Mouse (Mus musculus) intestine, postnatal 0 days (tissue): ENCODE data around the gene Brca1. TPM values are rescaled to one million over a fixed set of nuclear protein-coding genes. Genes with fewer than 3 reads are reported as not detected.

ENCODE experiments used
- ATAC-seq: fragments of 200-750 bp; cut with Nextera tagmentation; 2 replicates; pipeline ENCODE4 v1.8.0; 2017; ENCODE audit warnings: mild to moderate bottlenecking, moderate TSS enrichment, moderate library complexity
- H3K27ac ChIP-seq: fragments of 300-500 bp; sonication (generic); 2 replicates; pipeline ENCODE4 v1.5.1; 2014; ENCODE audit warnings: mild to moderate bottlenecking, low read depth, low read length, moderate library complexity
- H3K27me3 ChIP-seq: fragments of 300-500 bp; sonication (generic); replicated peaks from 2 replicates; pipeline ENCODE4 v1.6.1; 2014; ENCODE audit warnings: low read length, mixed read lengths; ENCODE audit not compliant: control insufficient read depth, insufficient read depth
- H3K36me3 ChIP-seq: fragments of 300-500 bp; sonication (generic); 2 replicates; pipeline ENCODE4 v1.6.1; 2014; ENCODE audit warnings: mild to moderate bottlenecking, moderate library complexity; ENCODE audit not compliant: control insufficient read depth, insufficient read depth
- H3K4me1 ChIP-seq: fragments of 300-500 bp; sonication (generic); replicated peaks from 2 replicates; pipeline ENCODE4 v1.6.1; 2014; ENCODE audit warnings: antibody characterized with exemption, low read length, mixed read lengths; ENCODE audit not compliant: control insufficient read depth, insufficient read depth
- H3K4me2 ChIP-seq: fragments of 300-500 bp; sonication (generic); replicated peaks from 2 replicates; pipeline ENCODE4 v1.6.1; 2014; ENCODE audit warnings: low read depth, mild to moderate bottlenecking, moderate library complexity
- H3K4me3 ChIP-seq: fragments of 300-500 bp; sonication (generic); 2 replicates; pipeline ENCODE4 v1.5.1; 2014; ENCODE audit warnings: low read depth, low read length
- H3K9ac ChIP-seq: fragments of 300-500 bp; sonication (generic); 2 replicates; pipeline ENCODE4 v1.6.1; 2014; ENCODE audit warnings: mild to moderate bottlenecking, low read depth, low read length
- H3K9me3 ChIP-seq: fragments of 300-500 bp; sonication (generic); 2 replicates; pipeline ENCODE4 v1.6.1; 2016; ENCODE audit warnings: mixed run types; ENCODE audit not compliant: control insufficient read depth
- CTCF ChIP-seq: sonication (generic); IDR thresholded peaks from 2 replicates; pipeline ENCODE4 v1.5.1; 2016; ENCODE audit warnings: low read depth, mild to moderate bottlenecking, control low read depth, antibody characterized with exemption, moderate library complexity
- WGBS: fragments of 180-500 bp; shearing (Covaris S2); extraction: QIAGEN DNeasy Blood & Tissue Kit; methylation state at CpG from one replicate; pipeline ENCODE4 v1.1.7; 2014; 5-methylcytosine and 5-hydroxymethylcytosine counted together
- polyA plus RNA-seq: library from polyadenylated mRNA; unstranded; fragments of >200 nt; fragmentation: Nextera tagmentation; extraction: Ambion mirVana; gene quantifications from 2 replicates; pipeline ENCODE4 v1.2.1, GENCODE M21; 2015

The Brca1 gene
- polyA plus RNA-seq, 1 experiment from 2014 or later = 2.3 TPM

GRCm38 (mm10) chr11:101465869-101466551 lies 85.7 kb downstream of the Brca1 start, which contains the start of gene Vat1:
Gene Vat1 (minus strand): TSS chr11:101466230.
- peak; percentile 11; the same call in 1 of the 2 replicates for TF ChIP-seq CTCF
- Histone ChIP-seq H3K9ac (peak within 1 kb of the TSS; percentile 71), H3K36me3 (peaks cover 15% of the 10 kb centered on the region), H3K27ac (peak within 1 kb of the TSS; percentile 93), H3K4me3 (peak within 1 kb of the TSS; percentile 82), H3K4me1 (0 out of 2 replicates have a peak, but pooled peaks cover 7% of the 10 kb centered on the region), H3K4me2 (peak within 1 kb of the TSS; percentile 94), H3K27me3 (no peaks in the 10 kb centered on the region), H3K9me3 (no peaks in the 10 kb centered on the region)
- peak; percentile 25; the same call in 1 of the 2 replicates for ATAC-seq
- WGBS = under 1% methylated on average over 57 of the region's 60 CpGs

- H3K36me3 ChIP-seq = peaks cover 22% of the 10 kb centered on the region
- H3K9ac ChIP-seq = peak overlapping the region; percentile 71
- peak; percentile 50 for TF ChIP-seq CTCF
- peak overlapping the region; percentile 94 for H3K4me2 ChIP-seq
- H3K9me3 ChIP-seq = no peaks in the 10 kb centered on the region
- H3K27me3 ChIP-seq = no peaks in the 10 kb centered on the region
- H3K4me3 ChIP-seq = peak overlapping the region; percentile 82
- under 1% methylated on average over 51 of the region's 51 CpGs for WGBS
- peak; percentile 48 for ATAC-seq
- peak overlapping the region; percentile 93 for H3K27ac ChIP-seq
- H3K4me1 ChIP-seq = 0 out of 2 replicates have a peak, but pooled peaks cover 7% of the 10 kb centered on the region
These were observed 86.5 kb downstream of the Brca1 start for GRCm38 (mm10) chr11:101465101-101465868.

GRCm38 (mm10) chr11:101464211-101465100 lies 87.3 kb downstream of the Brca1 start, which contains the start of gene Rnd2:
Gene Rnd2 (plus strand): TSS chr11:101464999.
- 6% methylated on average over 12 of the region's 12 CpGs for WGBS
- H3K36me3 ChIP-seq = peaks cover 30% of the 10 kb centered on the region
- H3K4me2 ChIP-seq = peak within 1 kb of the TSS; percentile 94
- H3K27me3 ChIP-seq = no peaks in the 10 kb centered on the region
- peak within 1 kb of the TSS; percentile 71 for H3K9ac ChIP-seq
- no peaks in the 10 kb centered on the region for H3K9me3 ChIP-seq
- peak; percentile 16 for ATAC-seq
- H3K4me1 ChIP-seq = 0 out of 2 replicates have a peak, but pooled peaks cover 7% of the 10 kb centered on the region
- TF ChIP-seq CTCF = no peak
- peak within 1 kb of the TSS; percentile 82 for H3K4me3 ChIP-seq
- H3K27ac ChIP-seq = peak within 1 kb of the TSS; percentile 93

- peaks cover 47% of the 10 kb centered on the region for H3K36me3 ChIP-seq
- peak; percentile 16; the same call in 1 of the 2 replicates for ATAC-seq
- H3K27ac ChIP-seq = peak overlapping the region; percentile 93
- no peaks in the 10 kb centered on the region for H3K9me3 ChIP-seq
- no peak for TF ChIP-seq CTCF
- 0 out of 2 replicates have a peak, but pooled peaks cover 4% of the 10 kb centered on the region for H3K4me1 ChIP-seq
- no peaks in the 10 kb centered on the region for H3K27me3 ChIP-seq
- no peak overlapping the region for H3K9ac ChIP-seq
- WGBS = 17% methylated on average over 13 of the region's 13 CpGs
- H3K4me2 ChIP-seq = peak overlapping the region; percentile 94
- H3K4me3 ChIP-seq = no peak overlapping the region
These were observed 88.9 kb downstream of the Brca1 start for GRCm38 (mm10) chr11:101462583-101463440.

- no peak overlapping the region for H3K9ac ChIP-seq
- ATAC-seq = no peak
- no peaks in the 10 kb centered on the region for H3K27me3 ChIP-seq
- no peak for TF ChIP-seq CTCF
- H3K9me3 ChIP-seq = no peaks in the 10 kb centered on the region
- H3K27ac ChIP-seq = 0 out of 2 replicates have a peak overlapping the region, but pooled peaks have one; percentile 93
- peak overlapping the region; percentile 94 for H3K4me2 ChIP-seq
- no peak overlapping the region for H3K4me3 ChIP-seq
- peaks cover 53% of the 10 kb centered on the region for H3K36me3 ChIP-seq
- 0 out of 2 replicates have a peak, but pooled peaks cover 2% of the 10 kb centered on the region for H3K4me1 ChIP-seq
- WGBS = 85% methylated on average over 14 of the region's 14 CpGs
These were observed 89.6 kb downstream of the Brca1 start for GRCm38 (mm10) chr11:101462141-101462540.
